Mouse (Mus musculus) testis, adult 2 months (tissue): Measurements from ENCODE around the gene Syn3.

Source experiments
- CTCF ChIP-seq: fragments of 200-500 bp; IDR thresholded peaks from 2 replicates; pipeline ENCODE4 v1.5.1; 2012; ENCODE audit warnings: low read depth, mild to moderate bottlenecking, inconsistent platforms, low read length, moderate library complexity; ENCODE audit not compliant: control insufficient read depth, insufficient read depth, insufficient replicate concordance
- POLR2A ChIP-seq: fragments of 200-500 bp; IDR thresholded peaks from 2 replicates; pipeline ENCODE4 v1.6.1; 2012; ENCODE audit warnings: low read depth, mild to moderate bottlenecking, inconsistent platforms, low read length, moderate library complexity; ENCODE audit not compliant: control insufficient read depth

DNA sequence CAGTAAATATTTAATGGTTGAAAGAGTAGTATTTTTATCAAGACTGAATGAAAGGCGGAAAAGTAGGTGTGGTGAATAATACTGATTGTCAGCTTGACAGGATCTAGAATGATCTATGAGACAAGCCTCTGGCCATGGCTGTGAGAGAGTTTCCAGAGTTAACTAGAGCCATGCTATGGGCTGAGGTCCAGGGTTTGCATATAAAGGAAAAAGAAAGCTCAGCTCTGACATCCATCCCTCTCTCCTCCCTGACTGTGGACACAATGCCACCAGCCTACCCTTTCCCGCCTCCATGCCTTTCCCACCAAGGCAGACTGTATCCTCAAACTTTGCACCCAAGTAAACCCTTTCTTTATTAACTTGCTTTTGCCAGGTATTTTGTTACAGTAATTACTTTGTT lies 124.6 kb downstream of the Syn3 start:
- no peak for TF ChIP-seq CTCF
- TF ChIP-seq POLR2A, result no peak
